Mouse (Mus musculus) stomach, postnatal 0 days (tissue): Measurements from ENCODE around the gene Neb.
"Not testable (repeated sequence)": the region's sequence is repeated elsewhere in the genome, so short reads cannot be mapped to it uniquely, and the experiment has no call there.

Experiments used
- CTCF ChIP-seq: IDR thresholded peaks from 2 replicates; pipeline ENCODE4 v1.5.1; 2016; ENCODE audit warnings: antibody characterized with exemption, low read depth, mild to moderate bottlenecking, moderate library complexity
- EP300 ChIP-seq: optimal IDR thresholded peaks from 2 replicates; pipeline ENCODE3; 2016; ENCODE audit warnings: antibody characterized with exemption

- not testable (repeated sequence) for TF ChIP-seq EP300, CTCF
Measured at GRCm38 (mm10) chr2:52131370-52131769, 246.9 kb downstream of the Neb start.
